Mouse (Mus musculus) hindbrain, postnatal 0 days (tissue): ENCODE data around the gene Spon1. TPM values are rescaled to one million over a fixed set of nuclear protein-coding genes. Genes with fewer than 3 reads are reported as not detected.

Experiments used
- ATAC-seq: fragments of 200-750 bp; cut with Nextera tagmentation; 2 replicates; pipeline ENCODE4 v1.8.0; 2017; ENCODE audit warnings: mild to moderate bottlenecking, moderate TSS enrichment, moderate library complexity
- DNase-seq: peaks from one replicate; pipeline ENCODE4 v3.0.0-alpha.2; 2015; ENCODE audit warnings: low spot score
- H3K27ac ChIP-seq: fragments of 300-500 bp; sonication (generic); 2 replicates; pipeline ENCODE4 v1.5.1; 2014; ENCODE audit warnings: mild to moderate bottlenecking
- H3K27me3 ChIP-seq: fragments of 300-500 bp; sonication (generic); 2 replicates; pipeline ENCODE4 v1.6.1; 2014; ENCODE audit warnings: low read length, mixed read lengths; ENCODE audit not compliant: insufficient read depth
- H3K36me3 ChIP-seq: fragments of 300-500 bp; sonication (generic); 2 replicates; pipeline ENCODE4 v1.6.1; 2014; ENCODE audit warnings: low read length, mixed read lengths; ENCODE audit not compliant: insufficient read depth
- H3K4me1 ChIP-seq: fragments of 300-500 bp; sonication (generic); 2 replicates; pipeline ENCODE4 v1.6.1; 2014; ENCODE audit warnings: antibody characterized with exemption, low read length, mixed read lengths; ENCODE audit not compliant: insufficient read depth
- H3K4me2 ChIP-seq: fragments of 300-500 bp; sonication (generic); 2 replicates; pipeline ENCODE4 v1.6.1; 2014; ENCODE audit warnings: low read depth, mild to moderate bottlenecking, low read length, moderate library complexity, mixed read lengths
- H3K4me3 ChIP-seq: fragments of 300-500 bp; sonication (generic); 2 replicates; pipeline ENCODE4 v1.5.1; 2014; ENCODE audit warnings: low read length
- H3K9ac ChIP-seq: fragments of 300-500 bp; sonication (generic); replicated peaks from 2 replicates; pipeline ENCODE4 v1.6.1; 2014; ENCODE audit warnings: mild to moderate bottlenecking, low read length, moderate library complexity, mixed read lengths
- H3K9me3 ChIP-seq: fragments of 300-500 bp; sonication (generic); 2 replicates; pipeline ENCODE4 v1.6.1; 2016; ENCODE audit warnings: low read length, mixed read lengths
- CTCF ChIP-seq: IDR thresholded peaks from 2 replicates; pipeline ENCODE4 v1.5.1; 2016; ENCODE audit warnings: antibody characterized with exemption, control low read depth, low read depth
- WGBS: fragments of 180-500 bp; shearing (Covaris S2); extraction: QIAGEN DNeasy Blood & Tissue Kit; methylation state at CpG from one replicate; pipeline ENCODE4 v1.1.7; 2014; 5-methylcytosine and 5-hydroxymethylcytosine counted together
- polyA plus RNA-seq: library from polyadenylated mRNA; unstranded; fragments of >200 nt; fragmentation: Nextera tagmentation; extraction: Ambion mirVana; gene quantifications from 2 replicates; pipeline ENCODE4 v1.2.1, GENCODE M21; 2015
- total RNA-seq: library from RNA; depleted of rRNA; stranded (reverse); fragments of >200 nt; gene quantifications from 2 replicates; pipeline ENCODE4 v1.2.3, GENCODE M21; 2014

Gene Spon1
- total and polyA plus RNA-seq, 2 experiments from 2014 or later = 43.8 to 50.3 TPM

DNA sequence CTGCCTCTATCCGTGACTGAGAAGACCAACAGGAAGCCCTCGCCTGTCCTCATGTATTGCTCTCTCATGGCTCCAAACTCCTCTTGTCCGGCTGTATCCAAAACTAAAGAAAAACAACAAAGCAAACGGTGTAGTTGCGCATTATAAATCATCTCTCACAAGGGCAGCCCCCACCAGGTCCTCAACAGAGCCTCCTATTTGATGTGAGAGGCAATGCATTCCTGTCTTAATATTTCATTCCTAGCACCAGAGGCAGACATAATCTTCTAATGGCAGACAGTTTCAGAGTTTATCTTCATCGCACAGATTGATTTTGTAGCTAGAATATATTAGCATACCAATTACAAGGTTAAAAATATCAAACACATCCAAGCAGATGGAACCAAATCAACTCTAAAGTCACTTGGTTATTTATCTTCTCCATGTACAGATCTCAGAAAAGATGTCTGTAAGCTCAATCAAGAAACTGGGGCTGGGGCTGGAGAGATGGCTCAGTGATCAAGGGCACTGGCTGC is 293.2 kb downstream of the Spon1 start:
- TF ChIP-seq CTCF = no peak
- ATAC-seq (no peak), DNase-seq (no peak)
- 74% methylated on average over 6 of the region's 6 CpGs for WGBS
- Histone ChIP-seq H3K4me1 (no peaks in the 10 kb centered on the region), H3K27me3 (no peaks in the 10 kb centered on the region), H3K9ac (no peak overlapping the region), H3K9me3 (no peaks in the 10 kb centered on the region), H3K36me3 (no peaks in the 10 kb centered on the region), H3K27ac (no peak overlapping the region), H3K4me3 (no peak overlapping the region), H3K4me2 (no peak overlapping the region)

DNA sequence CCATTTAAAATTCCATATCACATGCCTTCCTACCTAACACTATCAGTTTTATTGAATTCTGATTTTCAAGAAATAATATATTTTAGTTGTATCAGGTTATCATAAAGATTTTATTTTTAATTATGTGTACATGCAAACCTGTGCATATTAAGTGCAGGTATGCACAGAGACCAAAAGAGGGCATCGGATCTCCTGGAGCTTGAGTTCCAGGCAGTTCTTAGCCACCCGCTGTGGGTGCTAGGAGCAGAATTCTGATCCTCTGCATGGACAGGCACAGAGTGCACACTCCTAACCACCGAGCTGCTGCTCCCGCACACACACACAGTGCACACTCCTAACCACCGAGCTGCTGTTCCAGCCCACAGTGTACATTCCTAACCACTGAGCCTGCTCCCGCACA is 294.6 kb downstream of the Spon1 start:
- Histone ChIP-seq H3K4me1 (no peaks in the 10 kb centered on the region), H3K27me3 (no peaks in the 10 kb centered on the region), H3K27ac (no peak overlapping the region), H3K9me3 (no peaks in the 10 kb centered on the region), H3K9ac (no peak overlapping the region), H3K4me3 (no peak overlapping the region), H3K4me2 (no peak overlapping the region), H3K36me3 (no peaks in the 10 kb centered on the region)
- TF ChIP-seq CTCF = no peak
- WGBS = 96% methylated on average over 6 of the region's 6 CpGs
- no peak for DNase-seq
- ATAC-seq = no peak

DNA sequence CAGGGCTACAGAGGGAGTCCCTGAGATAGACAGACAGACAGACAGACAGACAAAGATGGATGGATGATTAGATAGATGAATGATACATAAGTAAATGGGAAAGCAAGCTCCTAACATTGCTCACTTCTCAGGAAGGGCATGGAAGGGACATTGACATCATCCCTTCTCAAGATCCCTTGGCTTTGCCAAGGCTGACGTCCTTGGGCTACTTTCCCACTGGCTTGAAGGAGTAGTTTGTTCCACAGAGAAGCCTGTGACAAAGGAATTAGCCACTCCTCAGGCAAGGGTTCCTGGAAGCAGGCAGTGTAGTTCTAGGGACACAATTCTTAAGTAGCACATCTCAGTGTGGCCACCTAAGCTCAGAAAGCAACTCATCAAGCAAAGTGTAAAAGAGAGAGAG is 296.7 kb downstream of the Spon1 start:
- H3K9ac ChIP-seq = no peak overlapping the region
- no peaks in the 10 kb centered on the region for H3K27me3 ChIP-seq
- H3K4me2 ChIP-seq = no peak overlapping the region
- H3K4me3 ChIP-seq = no peak overlapping the region
- no peaks in the 10 kb centered on the region for H3K9me3 ChIP-seq
- no peak overlapping the region for H3K27ac ChIP-seq
- 60% methylated on average over 1 of the region's 1 CpGs for WGBS
- no peaks in the 10 kb centered on the region for H3K36me3 ChIP-seq
- TF ChIP-seq CTCF = no peak
- peaks cover 7% of the 10 kb centered on the region; the same call in 1 of the 2 replicates for H3K4me1 ChIP-seq
- ATAC-seq (no peak), DNase-seq (no peak)

DNA sequence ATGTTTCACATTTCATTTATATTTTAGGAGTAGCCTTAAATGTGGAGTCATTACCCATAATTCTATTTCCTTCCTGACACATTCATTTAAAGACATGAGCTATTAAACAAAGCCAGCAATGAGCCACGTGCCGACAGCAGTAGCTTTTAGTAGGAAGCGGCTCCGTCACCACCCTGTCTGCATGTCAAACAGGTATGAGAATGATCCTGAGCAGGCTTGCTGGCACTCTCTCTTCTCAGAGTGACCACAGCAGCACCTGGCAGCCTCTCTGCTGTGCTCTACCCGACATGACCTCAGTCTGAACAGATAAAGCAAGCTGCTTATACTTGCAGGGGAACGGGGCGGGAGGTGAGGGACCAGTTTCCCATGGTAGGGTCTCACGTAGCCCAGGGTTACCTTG is 297.7 kb downstream of the Spon1 start:
- no peak for DNase-seq
- no peak overlapping the region for H3K9ac ChIP-seq
- no peaks in the 10 kb centered on the region for H3K27me3 ChIP-seq
- H3K4me2 ChIP-seq = no peak overlapping the region
- H3K36me3 ChIP-seq = no peaks in the 10 kb centered on the region
- no peaks in the 10 kb centered on the region for H3K9me3 ChIP-seq
- no peak for ATAC-seq
- 68% methylated on average over 8 of the region's 8 CpGs for WGBS
- no peak for TF ChIP-seq CTCF
- no peak overlapping the region for H3K27ac ChIP-seq
- H3K4me1 ChIP-seq = peaks cover 7% of the 10 kb centered on the region; the same call in 1 of the 2 replicates
- no peak overlapping the region for H3K4me3 ChIP-seq

DNA sequence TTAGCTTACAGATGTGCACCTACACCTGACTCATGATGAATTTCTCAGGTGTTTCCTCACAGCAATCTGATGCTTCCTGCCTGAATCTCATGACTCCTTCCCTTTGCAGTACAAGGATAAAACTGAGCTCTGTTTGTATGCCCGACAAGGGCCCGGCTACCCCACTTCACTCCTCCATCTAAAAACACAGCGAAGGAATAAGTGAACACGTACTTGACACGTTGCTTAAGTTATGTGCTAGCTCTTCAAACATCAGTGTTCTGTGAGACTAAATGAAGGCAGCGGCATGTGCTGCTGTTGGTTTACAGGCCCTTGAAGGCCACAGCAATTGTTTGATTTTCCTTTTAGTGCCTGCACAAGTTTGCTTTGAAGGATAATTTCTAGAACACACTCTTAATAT is 298.2 kb downstream of the Spon1 start:
- 88% methylated on average over 6 of the region's 6 CpGs for WGBS
- peaks cover 7% of the 10 kb centered on the region; the same call in 1 of the 2 replicates for H3K4me1 ChIP-seq

DNA sequence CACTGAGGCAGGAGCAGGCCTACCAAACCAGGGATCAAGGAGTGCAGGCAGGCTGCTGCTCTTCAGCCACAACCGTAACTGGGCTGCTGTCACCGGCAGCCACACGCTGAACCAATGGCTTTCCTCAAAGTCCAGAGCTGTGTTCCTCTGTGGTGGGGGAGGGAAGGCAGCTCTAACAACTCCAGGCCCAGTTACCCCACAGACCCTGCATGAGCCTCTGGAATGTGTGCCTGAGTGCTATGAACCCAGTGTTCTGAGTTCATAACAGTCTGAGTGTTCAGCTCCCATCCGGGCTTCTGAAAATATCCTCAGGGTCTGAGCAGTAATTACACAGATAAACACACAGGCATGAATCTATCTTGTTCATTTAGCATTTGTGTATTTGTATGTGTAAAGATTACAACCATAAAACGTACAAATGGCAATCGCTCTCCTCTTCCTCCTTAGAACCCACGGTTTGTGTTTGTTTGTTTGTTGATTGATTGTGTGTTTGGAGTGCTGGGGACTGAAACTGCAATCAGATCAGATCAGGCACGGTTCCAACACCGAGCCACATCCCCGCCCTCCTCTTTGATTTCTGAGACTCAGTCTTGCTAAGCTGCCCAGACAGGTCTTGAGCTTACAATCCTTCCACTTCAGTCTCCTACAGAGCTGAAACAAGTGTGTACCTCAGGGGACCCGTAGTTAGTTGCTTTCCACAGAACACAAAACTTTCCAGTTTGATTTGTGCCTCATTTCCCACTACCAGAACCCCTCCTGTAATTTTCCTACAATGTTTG is 299.8 kb downstream of the Spon1 start:
- no peak overlapping the region for H3K9ac ChIP-seq

More for the DNA sequence above, 298.2 kb downstream of the Spon1 start:
- Histone ChIP-seq H3K4me3 (no peak overlapping the region), H3K36me3 (no peaks in the 10 kb centered on the region), H3K27ac (no peak overlapping the region), H3K9ac (no peak overlapping the region), H3K9me3 (no peaks in the 10 kb centered on the region), H3K27me3 (no peaks in the 10 kb centered on the region), H3K4me2 (no peak overlapping the region)
- ATAC-seq (no peak), DNase-seq (no peak)
- no peak for TF ChIP-seq CTCF

More for the DNA sequence above, 299.8 kb downstream of the Spon1 start:
- Histone ChIP-seq H3K27me3 (no peaks in the 10 kb centered on the region), H3K4me3 (no peak overlapping the region), H3K4me1 (peaks cover 7% of the 10 kb centered on the region; the same call in 1 of the 2 replicates), H3K9me3 (no peaks in the 10 kb centered on the region), H3K27ac (no peak overlapping the region), H3K4me2 (no peak overlapping the region), H3K36me3 (no peaks in the 10 kb centered on the region)
- WGBS = 43% methylated on average over 11 of the region's 11 CpGs
- DNase-seq = no peak
- ATAC-seq = no peak
- TF ChIP-seq CTCF = no peak
